Mouse (Mus musculus) stomach, embryonic 16.5 days (tissue): ENCODE data around the gene Spaca6. TPM values are rescaled to one million over a fixed set of nuclear protein-coding genes. Genes with fewer than 3 reads are reported as not detected.

Experiments used
- ATAC-seq: fragments of 200-750 bp; cut with Nextera tagmentation; 2 replicates; pipeline ENCODE4 v1.8.0; 2017; ENCODE audit warnings: moderate number of reproducible peaks, moderate TSS enrichment; ENCODE audit not compliant: insufficient read depth, low FRiP score
- H3K27ac ChIP-seq: fragments of 300-500 bp; sonication (generic); 2 replicates; pipeline ENCODE4 v1.5.1; 2014; ENCODE audit warnings: low read length
- H3K27me3 ChIP-seq: fragments of 300-500 bp; sonication (generic); 2 replicates; pipeline ENCODE4 v1.6.1; 2014; ENCODE audit warnings: low read length, control low read depth, mixed read lengths; ENCODE audit not compliant: control insufficient read depth, insufficient read depth
- H3K36me3 ChIP-seq: fragments of 300-500 bp; sonication (generic); 2 replicates; pipeline ENCODE4 v1.6.1; 2014; ENCODE audit warnings: low read length; ENCODE audit not compliant: control insufficient read depth, insufficient read depth
- H3K4me1 ChIP-seq: fragments of 300-500 bp; sonication (generic); 2 replicates; pipeline ENCODE4 v1.6.1; 2014; ENCODE audit warnings: low read length, control low read depth, mixed read lengths; ENCODE audit not compliant: control insufficient read depth, insufficient read depth
- H3K4me2 ChIP-seq: fragments of 300-500 bp; sonication (generic); 2 replicates; pipeline ENCODE4 v1.6.1; 2014; ENCODE audit warnings: low read depth, low read length, mixed read lengths
- H3K4me3 ChIP-seq: fragments of 300-500 bp; sonication (generic); replicated peaks from 2 replicates; pipeline ENCODE4 v1.5.1; 2014; ENCODE audit warnings: mild to moderate bottlenecking, low read length
- H3K9ac ChIP-seq: fragments of 300-500 bp; sonication (generic); 2 replicates; pipeline ENCODE4 v1.6.1; 2014; ENCODE audit warnings: low read length
- H3K9me3 ChIP-seq: fragments of 300-500 bp; sonication (generic); replicated peaks from 2 replicates; pipeline ENCODE4 v1.6.1; 2016; ENCODE audit warnings: low read length, control low read depth; ENCODE audit not compliant: control insufficient read depth
- WGBS: fragments of 180-500 bp; shearing (Covaris S2); extraction: QIAGEN DNeasy Blood & Tissue Kit; methylation state at CpG from one replicate; pipeline ENCODE4 v1.1.7; 2014; 5-methylcytosine and 5-hydroxymethylcytosine counted together
- polyA plus RNA-seq: library from polyadenylated mRNA; unstranded; fragments of >200 nt; fragmentation: Nextera tagmentation; extraction: Ambion mirVana; gene quantifications from 2 replicates; pipeline ENCODE4 v1.2.1, GENCODE M21; 2015

The Spaca6 gene
- polyA plus RNA-seq, 1 experiment from 2014 or later: 29.8 TPM

DNA sequence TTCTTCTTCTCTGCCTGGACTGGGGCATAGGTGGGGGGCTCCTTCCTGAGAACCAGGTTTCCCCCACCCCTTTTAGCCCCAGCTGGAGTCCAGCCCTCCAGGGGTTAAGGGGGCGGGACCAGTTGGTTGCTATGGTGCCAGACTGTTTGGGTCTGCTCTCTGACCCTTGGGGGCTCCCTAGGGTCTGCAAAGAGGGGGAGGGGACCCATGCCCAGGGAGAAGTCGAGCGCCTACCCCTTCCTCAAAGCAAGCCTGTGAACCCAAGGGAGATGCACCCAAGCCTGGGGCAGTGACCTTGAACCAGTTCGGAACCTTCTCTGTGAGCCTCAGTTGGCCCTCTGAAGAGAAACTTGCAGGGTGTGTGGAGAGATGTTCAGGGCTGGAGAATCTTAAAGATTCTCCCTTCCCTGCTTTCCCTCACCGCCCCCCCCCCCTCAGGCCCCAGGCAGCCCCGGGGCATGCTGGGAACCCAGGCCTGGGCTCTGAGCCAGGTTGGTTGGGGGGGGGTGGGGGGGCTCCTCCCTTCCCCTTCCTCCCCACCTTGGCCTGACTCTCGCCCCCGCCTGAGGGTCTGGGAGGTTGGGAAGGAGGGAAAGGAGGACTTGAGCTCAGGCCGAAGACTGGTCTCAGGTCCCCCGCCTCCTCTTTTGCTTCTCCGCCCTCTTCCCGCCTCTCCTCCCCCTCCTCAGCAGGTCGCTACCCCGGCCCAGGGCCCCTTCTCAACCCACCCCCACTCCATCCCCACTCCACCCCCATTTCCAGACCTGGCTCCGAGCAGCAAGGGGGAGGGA is 1.4 kb downstream of the Spaca6 start:
- WGBS: under 1% methylated on average over 11 of the region's 15 CpGs
- Histone ChIP-seq H3K27me3 (no peaks in the 10 kb centered on the region), H3K27ac (peak overlapping the region; percentile 100), H3K9ac (peak overlapping the region; percentile 88), H3K36me3 (0 out of 2 replicates have a peak, but pooled peaks cover under 1% of the 10 kb centered on the region), H3K4me1 (peaks cover 22% of the 10 kb centered on the region), H3K4me2 (peak overlapping the region; percentile 81), H3K4me3 (peak overlapping the region; percentile 78), H3K9me3 (no peaks in the 10 kb centered on the region)
- ATAC-seq: peak; percentile 78

DNA sequence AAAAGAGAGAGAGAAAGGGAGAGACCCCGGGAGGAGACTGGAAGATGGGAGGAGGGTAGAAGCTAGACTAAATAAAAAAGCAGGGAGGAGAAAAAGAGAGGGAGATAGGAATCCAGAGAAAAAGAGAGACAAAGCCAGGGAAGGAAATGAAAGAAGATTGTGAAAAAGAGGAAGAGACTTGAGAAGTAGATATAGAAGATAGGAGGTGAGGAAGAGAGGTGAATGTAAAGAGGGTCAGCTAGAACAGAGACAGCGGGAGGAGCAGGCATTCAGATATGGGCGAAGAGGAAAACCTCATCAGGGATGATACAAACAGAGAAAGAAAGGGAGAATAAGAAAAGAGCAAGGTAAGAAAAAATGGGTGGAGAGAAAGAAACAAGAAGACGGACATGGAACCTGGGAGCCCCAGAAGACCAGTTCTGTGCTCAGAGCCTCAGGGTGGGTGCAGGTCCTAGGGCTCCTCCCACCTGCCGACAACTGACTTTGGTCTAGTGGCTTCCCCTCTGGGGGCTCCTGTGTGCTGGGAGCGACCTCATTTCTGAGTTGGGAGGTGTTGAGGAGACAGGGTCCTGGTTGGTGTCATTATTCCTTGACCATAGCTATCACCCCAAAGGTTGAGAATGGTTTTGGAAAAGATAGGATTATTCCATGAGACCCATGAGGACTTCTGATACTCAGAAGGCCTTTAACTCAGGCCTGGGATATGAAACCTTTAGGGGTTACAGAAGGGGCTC is 2.3 kb downstream of the Spaca6 start:
- peak overlapping the region; percentile 81 for H3K4me2 ChIP-seq
- H3K9me3 ChIP-seq: no peaks in the 10 kb centered on the region
- H3K4me1 ChIP-seq: peaks cover 30% of the 10 kb centered on the region
- 0 out of 2 replicates have a peak, but pooled peaks cover 4% of the 10 kb centered on the region for H3K36me3 ChIP-seq
- H3K4me3 ChIP-seq: peak overlapping the region; percentile 78
- H3K27ac ChIP-seq: peak overlapping the region; percentile 100
- no peak for ATAC-seq
- H3K27me3 ChIP-seq: no peaks in the 10 kb centered on the region
- peak overlapping the region; percentile 88 for H3K9ac ChIP-seq
- 3% methylated on average over 6 of the region's 6 CpGs for WGBS

DNA sequence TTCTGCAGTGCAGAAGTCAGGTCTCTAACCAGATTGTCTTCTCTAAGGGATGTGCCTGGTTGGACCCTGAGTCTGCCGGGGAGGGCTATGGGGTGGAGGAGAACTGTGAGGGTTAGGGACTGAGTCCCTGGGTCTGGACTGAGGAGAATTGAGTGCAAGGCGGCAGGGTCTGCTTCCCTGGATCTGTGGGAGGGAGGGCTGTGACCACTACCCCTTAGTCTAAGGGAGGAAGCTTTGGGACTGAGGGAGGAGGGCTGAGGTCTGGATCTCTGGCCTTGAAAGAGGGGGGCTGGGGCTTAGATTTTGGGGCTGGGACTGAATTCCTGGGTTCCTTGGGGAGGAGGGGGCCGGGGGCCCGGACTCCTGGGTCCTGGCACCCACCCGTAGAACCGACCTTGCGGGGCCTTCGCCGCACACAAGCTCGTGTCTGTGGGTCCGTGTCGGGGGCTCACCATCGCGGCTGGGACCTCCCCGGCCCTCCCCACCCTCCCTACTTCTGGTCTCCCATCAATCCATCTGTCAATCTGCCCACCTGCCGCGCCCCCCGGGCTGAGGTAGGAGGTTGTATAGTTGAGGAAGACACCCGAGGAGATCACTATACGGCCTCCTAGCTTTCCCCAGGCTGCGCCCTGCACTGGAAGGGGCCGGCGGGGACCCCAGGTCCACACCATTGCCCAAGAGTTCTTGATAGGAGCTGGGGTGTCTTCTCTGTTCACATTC is 3.0 kb downstream of the Spaca6 start:
- H3K4me2 ChIP-seq: peak overlapping the region; percentile 81
- 0 out of 2 replicates have a peak, but pooled peaks cover 4% of the 10 kb centered on the region for H3K36me3 ChIP-seq
- WGBS: 42% methylated on average over 23 of the region's 23 CpGs
- H3K27me3 ChIP-seq: no peaks in the 10 kb centered on the region
- ATAC-seq: no peak
- H3K27ac ChIP-seq: peak overlapping the region; percentile 100; the same call in 1 of the 2 replicates
- H3K4me1 ChIP-seq: peaks cover 38% of the 10 kb centered on the region
- H3K9me3 ChIP-seq: no peaks in the 10 kb centered on the region
- peak overlapping the region; percentile 88 for H3K9ac ChIP-seq
- H3K4me3 ChIP-seq: peak overlapping the region; percentile 78

DNA sequence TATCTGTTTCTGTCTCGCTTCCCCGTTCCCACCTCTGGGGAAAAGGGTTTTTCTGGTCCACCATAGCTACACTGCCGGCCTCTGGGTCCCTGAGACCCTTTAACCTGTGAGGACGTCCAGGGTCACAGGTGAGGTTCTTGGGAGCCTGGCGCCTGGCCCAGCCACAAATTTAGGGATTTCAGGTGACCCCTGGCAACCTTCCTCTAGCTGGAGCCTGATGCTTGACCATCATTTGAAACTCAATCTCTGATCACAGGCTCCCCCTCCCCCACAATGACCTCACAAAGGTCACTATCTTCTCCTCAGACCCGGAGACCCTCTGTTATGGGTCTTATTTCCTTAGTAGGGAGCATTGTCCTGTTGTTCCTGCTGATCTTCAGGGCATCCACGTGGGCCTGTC is 3.8 kb downstream of the Spaca6 start:
- no peak for ATAC-seq
- Histone ChIP-seq H3K4me1 (peaks cover 38% of the 10 kb centered on the region), H3K27ac (no peak overlapping the region), H3K9me3 (no peaks in the 10 kb centered on the region), H3K4me2 (peak overlapping the region; percentile 81), H3K27me3 (no peaks in the 10 kb centered on the region), H3K36me3 (0 out of 2 replicates have a peak, but pooled peaks cover 4% of the 10 kb centered on the region), H3K9ac (0 out of 2 replicates have a peak overlapping the region, but pooled peaks have one; percentile 88), H3K4me3 (peak overlapping the region; percentile 78)
- 57% methylated on average over 7 of the region's 7 CpGs for WGBS

- peak overlapping the region; percentile 26; the same call in 1 of the 2 replicates for H3K27ac ChIP-seq
- peaks cover 63% of the 10 kb centered on the region for H3K4me1 ChIP-seq
- no peak for ATAC-seq
- H3K4me2 ChIP-seq: no peak overlapping the region
- no peaks in the 10 kb centered on the region for H3K9me3 ChIP-seq
- no peaks in the 10 kb centered on the region for H3K27me3 ChIP-seq
- 0 out of 2 replicates have a peak, but pooled peaks cover 4% of the 10 kb centered on the region for H3K36me3 ChIP-seq
- 3% methylated on average over 1 of the region's 1 CpGs for WGBS
- no peak overlapping the region for H3K4me3 ChIP-seq
- no peak overlapping the region for H3K9ac ChIP-seq
These were observed 7.9 kb downstream of the Spaca6 start for GRCm38 (mm10) chr17:17834896-17835295.

- Histone ChIP-seq H3K4me1 (peaks cover 54% of the 10 kb centered on the region), H3K27me3 (no peaks in the 10 kb centered on the region), H3K4me2 (no peak overlapping the region), H3K9ac (no peak overlapping the region), H3K9me3 (no peaks in the 10 kb centered on the region), H3K27ac (no peak overlapping the region), H3K36me3 (peaks cover 6% of the 10 kb centered on the region; the same call in 1 of the 2 replicates), H3K4me3 (no peak overlapping the region)
- no peak for ATAC-seq
- WGBS: 78% methylated on average over 5 of the region's 5 CpGs
These were observed 9.1 kb downstream of the Spaca6 start for GRCm38 (mm10) chr17:17836101-17836500.

GRCm38 (mm10) chr17:17837426-17837825 is 10.5 kb downstream of the Spaca6 start:
- WGBS: 8% methylated on average over 13 of the region's 13 CpGs
- Histone ChIP-seq H3K36me3 (peaks cover 11% of the 10 kb centered on the region; the same call in 1 of the 2 replicates), H3K9me3 (no peaks in the 10 kb centered on the region)

GRCm38 (mm10) chr17:17837919-17838701 is 11.2 kb downstream of the Spaca6 start:
- H3K4me3 ChIP-seq: peak overlapping the region; percentile 51
- H3K27me3 ChIP-seq: no peaks in the 10 kb centered on the region
- peaks cover 16% of the 10 kb centered on the region; the same call in 1 of the 2 replicates for H3K36me3 ChIP-seq
- peak overlapping the region; percentile 76 for H3K9ac ChIP-seq
- under 1% methylated on average over 43 of the region's 43 CpGs for whole genome bisulfite sequencing
- peak overlapping the region; percentile 80 for H3K4me2 ChIP-seq
- peak overlapping the region; percentile 92 for H3K27ac ChIP-seq
- H3K9me3 ChIP-seq: no peaks in the 10 kb centered on the region
- H3K4me1 ChIP-seq: peaks cover 44% of the 10 kb centered on the region
- ATAC-seq: peak; percentile 98

More at GRCm38 (mm10) chr17:17837426-17837825, 10.5 kb downstream of the Spaca6 start:
- no peaks in the 10 kb centered on the region for H3K27me3 ChIP-seq
- ATAC-seq: no peak
- H3K27ac ChIP-seq: peak overlapping the region; percentile 92
- peak overlapping the region; percentile 51 for H3K4me3 ChIP-seq
- H3K9ac ChIP-seq: peak overlapping the region; percentile 76
- H3K4me1 ChIP-seq: peaks cover 44% of the 10 kb centered on the region
- H3K4me2 ChIP-seq: peak overlapping the region; percentile 80
